Mouse (Mus musculus) thymus, postnatal 10 days (tissue): ENCODE measurements around the gene Nup214.

Experiments
- DNase-seq, 2 experiments: peaks; one replicate each; pipeline ENCODE4 v3.0.0; 2021; ENCODE audit warnings: low spot score in 2 of 2

The Nup214 gene

DNA sequence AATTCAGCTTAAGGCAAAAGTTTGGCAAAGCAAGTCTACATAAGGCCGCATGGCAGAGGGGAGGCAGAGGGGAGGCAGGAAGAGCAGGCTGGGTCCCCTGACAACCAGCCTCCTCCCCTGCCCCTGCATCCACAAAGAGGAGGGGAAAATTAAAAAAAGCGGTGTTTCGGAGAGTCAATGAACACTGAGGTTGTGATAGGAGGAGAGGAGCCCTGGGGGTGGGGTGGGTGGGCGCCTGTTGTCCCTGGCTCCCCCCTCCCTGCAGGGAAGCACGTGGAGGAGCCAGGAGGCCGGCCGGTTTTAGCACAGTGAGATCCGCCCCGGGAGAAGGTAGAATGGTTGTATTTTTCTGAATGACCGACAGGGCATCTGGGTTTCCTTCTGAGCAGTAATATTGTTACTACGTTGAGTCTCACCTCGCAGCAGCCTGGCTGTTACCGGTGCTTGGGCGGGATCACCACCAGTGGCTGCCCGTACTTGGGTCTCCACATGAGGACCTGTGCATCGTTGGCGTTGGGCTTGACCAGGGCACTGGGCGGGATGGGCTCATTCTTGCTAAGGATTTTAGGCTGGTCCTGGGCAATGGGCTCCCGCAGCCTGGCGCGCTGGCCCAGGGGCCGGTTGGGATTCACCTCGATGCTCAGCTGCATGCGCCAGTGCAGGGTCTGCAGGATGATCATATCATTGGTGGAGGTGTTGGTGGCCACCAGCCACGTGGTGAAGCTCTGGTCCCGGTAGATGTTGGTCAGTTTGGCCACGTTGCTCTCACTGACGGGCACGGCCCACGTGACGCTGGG, 94.8 kb downstream of the Nup214 start:
- DNase-seq = no peak

DNA sequence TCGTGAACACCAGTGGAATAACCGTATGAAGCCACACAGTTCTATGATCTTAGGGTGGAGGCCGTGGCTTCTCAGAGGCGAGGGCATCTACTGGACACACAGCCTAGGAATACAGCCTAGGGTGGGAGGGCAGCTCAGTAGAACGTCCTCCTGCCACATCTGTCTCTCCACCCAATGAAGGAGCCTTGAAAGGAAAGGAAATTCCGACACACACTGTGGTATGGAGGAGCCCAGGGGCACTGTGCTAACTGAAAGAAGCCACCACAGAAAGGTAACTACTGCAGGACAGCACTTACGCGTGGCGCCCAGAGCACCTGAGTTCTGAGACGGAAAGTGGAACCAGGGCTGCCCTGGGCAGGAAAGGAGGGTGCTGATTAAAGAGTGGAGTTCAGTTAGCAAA, 96.5 kb downstream of the Nup214 start:
- DNase-seq = no peak

DNA sequence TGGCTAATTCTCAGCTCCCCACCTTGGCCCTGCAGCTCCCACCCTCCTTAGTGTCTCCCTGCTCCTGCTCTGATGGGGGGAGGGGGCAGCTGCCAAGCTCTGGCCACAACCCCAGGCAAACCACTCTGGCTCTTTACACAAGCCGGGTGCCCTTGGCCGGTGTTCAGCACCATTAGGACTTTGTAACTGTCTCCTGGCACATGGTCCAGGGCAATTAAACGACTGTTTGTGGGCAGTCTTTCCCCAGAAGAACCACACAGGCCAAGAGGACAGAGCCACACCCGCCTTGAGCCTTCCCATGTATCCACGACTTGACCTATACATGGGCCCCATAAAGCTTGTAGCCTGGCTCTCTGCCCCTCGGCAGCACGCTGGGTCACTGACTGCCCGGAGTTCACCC, 100.2 kb downstream of the Nup214 start:
- no peak for DNase-seq

DNA sequence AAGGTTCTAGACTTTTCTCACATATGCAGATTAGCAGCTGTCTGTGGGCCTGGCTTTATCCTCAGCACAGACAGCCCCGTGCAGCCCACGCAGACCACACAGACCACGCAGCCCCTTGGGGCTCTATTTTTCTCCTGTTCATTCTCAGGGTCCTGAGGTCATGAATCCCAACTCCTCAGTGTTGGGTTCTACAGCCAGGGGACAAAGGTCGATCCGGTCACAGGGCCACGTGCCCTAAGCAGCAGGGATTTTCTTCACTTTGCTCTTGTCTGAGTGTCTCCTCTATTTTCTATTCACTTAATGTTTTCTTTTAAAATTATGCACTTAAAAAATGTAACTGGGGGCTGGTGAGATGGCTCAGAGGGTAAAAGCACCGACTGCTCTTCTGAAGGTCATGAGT, 101.1 kb downstream of the Nup214 start:
- DNase-seq = no peak

DNA sequence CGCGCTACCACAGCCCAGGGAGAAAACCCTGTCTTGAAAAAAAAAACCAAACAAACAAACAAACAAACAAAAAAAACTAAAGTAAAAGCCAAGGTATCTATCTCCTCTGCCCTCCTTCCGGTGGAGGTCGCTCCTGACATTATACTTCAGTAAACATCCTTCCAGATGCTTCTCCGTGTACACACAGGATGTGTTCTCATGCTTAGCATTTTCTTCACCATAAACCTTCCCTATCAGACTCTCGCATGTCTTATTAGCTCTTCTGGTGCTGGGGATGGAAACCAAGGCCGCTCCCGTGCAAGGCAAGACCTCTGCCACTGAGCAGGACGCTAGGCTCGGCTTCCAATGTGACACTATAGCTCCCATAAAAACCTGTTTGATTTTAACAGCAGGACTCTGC, 103.5 kb downstream of the Nup214 start:
- peak in 1 of 2 experiments; percentile 26 for DNase-seq

DNA sequence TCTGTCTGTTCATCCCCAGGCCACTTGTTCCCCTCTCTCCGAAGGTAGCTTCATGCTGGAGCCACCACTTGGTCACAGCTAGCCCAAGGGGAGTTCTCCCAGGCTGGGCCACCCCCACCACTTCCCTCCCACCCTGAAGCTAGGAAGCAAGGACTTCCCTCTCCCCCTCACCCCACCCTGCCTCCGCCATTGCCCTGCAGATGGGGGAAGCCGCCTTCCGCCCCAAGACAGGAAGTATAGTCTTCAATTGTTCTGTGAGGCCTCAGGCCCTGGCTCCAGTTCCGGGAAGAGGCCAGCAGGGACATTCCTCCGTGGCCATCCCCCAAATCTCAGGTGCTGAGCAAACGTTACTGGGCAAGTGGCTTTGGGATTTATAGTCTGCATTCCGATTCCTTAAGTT, 104.3 kb downstream of the Nup214 start:
- peak; percentile 73 to 76 for DNase-seq

DNA sequence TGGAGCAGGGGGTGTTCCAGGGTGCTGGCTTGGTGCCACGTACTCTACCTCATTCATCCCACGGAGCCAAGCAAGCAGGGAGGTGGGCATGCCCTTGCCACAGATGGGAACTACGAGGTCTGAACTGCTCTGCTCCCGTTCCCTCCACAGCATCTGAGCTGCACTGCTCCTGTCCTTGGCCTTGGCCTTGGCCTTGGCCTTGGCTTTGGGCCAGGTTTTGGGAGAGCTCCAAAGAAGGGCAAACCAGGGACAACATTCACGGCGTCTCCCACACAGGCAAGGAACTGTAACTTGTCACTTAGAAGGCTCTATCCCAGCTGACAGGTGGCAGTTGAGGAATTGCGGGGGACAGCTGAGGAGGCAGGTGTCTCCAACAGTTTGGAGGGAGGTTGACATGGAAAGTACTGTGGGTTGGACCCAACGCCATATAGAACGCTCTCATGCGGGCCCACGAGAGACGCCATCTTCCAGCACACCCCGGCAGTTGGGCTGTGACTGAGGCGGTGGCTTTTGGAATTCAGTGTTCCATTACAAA, 105.0 kb downstream of the Nup214 start:
- peak in 1 of 2 experiments; percentile 15 for DNase-seq

DNA sequence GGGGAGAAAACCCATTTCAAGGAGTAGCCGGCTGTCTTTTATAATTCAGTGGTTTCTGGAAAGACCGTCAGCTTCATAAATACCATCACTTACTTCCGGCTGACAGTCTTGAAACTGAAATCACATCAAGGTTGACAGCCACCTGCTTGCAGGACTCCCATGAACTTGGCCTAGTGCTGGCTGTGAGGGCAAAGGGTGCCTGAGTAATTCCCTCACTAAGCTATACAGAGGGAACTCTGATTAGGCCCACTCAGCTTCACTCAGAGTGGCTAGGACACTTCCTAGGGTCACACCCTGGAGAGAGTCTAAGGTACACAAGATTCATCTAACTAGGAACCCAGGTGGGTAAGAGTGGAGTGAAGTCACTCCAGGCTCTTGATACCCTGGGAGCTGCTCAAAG, 106.4 kb downstream of the Nup214 start:
- DNase-seq = peak in 1 of 2 experiments; percentile 39

DNA sequence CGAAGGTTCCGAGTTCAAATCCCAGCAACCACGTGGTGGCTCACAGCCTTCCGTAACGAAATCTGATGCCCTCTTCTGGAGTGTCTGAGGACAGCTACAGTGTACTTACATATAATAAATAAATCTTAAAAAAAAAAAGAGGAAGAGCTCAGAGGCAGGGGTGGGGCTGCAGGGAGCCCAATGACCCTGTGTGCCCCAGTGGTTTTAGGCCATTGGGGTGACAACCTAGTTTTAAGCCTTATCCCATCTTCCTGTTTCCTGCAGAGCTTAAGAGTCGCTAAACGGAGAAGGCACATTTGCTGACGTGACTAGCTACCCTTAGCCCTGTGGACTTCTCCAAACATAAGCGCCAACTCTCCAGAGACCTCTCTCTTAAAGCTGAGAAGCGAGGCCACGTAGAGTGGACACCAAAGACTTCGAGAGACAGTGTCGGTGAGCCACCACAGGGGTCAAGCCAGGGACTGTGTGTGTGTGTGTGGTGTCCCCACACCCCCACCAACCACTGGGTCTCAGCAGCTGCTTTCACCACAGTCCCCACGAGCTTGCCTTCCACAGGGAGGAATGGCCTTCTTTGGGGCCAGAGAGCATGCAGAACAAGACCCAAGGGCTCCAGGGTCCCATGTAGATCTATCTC, 107.2 kb downstream of the Nup214 start:
- DNase-seq = peak in 1 of 2 experiments; percentile 28

DNA sequence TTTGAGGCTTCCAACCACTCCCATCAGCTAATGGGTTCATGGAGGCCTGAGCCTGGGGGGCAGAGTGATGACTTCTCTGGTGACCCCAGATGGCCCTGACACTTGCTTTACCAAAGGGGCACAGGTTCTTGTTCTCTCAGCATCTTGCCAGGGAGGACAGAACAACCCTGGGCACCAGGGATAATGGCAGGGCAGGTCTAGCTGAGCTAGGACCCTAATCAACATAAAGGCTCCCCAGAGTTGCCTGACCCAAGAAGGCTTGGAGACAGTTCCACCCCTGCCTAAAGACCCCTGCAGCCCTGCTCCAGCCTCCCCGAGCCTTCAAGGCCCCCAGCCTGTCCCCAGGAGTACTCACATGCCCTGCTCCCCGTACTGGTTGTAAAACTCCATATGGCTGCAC, 108.0 kb downstream of the Nup214 start:
- DNase-seq = peak in 1 of 2 experiments; percentile 22

DNA sequence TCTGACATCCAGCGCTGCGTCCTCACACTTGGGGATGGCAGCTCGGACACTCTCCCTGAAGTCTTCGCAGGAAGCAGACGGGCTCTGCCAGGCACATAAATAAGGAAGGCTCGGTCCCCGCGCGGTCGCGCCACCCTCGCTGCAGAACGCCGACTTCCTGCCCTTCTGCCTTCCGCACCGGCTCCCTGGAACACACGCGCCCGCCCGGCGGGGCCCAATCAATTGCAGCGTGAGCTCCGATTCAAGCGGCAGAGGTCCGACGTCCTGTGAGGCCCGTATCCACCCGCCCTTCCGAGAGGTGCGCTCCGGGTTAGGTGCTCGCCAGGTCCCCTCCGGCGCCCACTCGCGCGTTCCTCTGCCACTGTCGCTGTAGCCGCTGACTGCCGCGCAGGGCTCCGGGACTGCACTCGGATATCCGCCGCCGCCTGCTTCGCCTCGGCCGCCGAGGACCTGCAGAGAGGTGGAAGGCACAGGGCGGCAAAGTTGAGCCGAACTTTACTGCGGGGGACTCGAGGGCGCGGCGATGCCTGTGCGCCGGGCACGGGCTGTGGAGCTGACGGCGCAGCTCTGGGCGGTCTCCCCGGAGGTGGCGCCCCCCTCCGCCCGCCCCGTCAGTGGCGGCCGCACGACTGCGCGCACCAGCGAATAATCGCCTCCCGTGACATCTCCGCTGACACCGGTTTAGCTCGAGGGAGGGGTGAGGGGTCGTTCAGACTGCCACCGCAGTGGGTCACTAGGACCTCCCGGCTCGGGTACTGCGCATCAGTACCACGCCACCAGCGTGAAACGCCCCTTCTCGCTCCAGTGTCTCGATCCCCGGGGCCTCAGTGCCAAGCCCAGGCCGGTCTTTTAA, 109.1 kb downstream of the Nup214 start:
- DNase-seq = peak; percentile 77 to 81

DNA sequence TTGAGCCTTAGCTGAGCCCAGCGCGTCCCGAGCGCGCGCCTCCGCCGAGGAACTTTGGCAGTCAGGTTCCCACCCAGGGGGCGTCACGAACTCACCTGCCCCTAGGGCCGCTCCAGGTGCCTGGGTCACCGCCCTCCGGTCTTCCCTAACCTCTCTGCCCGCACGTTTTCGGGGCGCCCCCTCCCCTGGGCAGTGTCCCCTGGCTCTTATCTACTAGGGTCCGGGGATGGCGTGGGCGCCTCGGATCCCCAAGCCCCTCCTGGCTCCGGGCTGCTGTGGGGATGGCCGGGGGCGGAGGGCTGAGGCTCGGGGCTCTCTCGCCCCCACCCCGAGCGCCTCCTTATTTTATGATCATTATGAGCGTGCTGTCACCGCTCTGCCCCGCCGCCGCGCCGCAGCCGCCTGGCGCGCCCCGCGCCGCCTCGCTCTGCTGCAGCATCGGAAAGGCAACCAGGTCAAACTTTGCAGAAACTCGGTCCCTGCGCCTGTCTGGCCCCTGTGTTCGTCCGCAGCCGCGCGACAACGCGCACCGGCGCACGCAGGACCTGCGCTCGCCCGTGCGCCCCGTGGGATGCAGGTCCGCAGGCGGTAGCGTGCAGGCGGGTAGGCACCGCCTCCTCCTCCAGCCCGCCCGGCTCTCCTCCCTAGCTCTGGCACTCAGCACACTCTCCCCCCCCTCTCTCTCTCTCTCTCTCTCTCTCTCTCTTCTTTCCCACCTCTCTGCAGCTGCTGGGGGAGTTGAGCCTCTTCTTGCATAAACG, 110.1 kb downstream of the Nup214 start, which contains the start of gene Fam78a:
Gene Fam78a, minus strand, starts transcription at position 747 of the 761 bp plus-strand sequence.
- DNase-seq = peak; percentile 72 to 73

DNA sequence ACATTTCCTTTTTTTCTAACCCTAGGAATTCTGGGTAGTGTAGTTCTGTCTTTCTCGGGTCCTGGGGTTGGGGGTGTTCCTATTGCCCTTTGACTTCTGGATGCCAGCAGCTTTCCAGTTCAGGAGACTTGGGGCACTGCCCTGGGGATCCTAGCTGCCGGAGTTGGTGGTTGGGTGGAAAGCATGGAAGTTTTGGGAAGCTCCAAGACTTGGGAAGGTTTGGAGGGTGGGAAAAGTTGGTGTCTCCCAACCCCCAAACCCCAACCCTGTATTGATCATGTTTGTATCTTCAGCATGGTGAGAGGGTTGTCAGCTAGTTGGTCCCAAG, 110.6 kb downstream of the Nup214 start:
- no peak for DNase-seq

DNA sequence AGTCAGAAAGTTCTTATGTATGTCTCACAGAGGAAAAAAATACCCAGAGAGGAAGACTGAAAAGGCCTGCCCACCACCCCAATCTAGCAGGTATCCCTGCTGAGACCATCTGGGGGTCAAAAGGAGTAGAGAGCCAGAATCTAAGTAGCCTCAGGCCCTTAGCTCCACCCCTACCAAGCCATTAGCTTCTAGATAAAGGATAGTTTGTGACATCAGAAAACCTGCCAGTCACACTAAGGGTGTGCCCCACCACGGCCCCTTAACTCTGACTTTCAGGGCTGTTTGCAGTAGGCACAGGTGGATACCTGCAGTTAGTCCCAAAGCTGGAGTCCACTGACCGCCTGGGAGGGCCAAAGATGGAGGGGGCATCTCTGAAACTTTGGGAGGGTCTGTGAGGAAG, 111.0 kb downstream of the Nup214 start:
- DNase-seq = no peak

DNA sequence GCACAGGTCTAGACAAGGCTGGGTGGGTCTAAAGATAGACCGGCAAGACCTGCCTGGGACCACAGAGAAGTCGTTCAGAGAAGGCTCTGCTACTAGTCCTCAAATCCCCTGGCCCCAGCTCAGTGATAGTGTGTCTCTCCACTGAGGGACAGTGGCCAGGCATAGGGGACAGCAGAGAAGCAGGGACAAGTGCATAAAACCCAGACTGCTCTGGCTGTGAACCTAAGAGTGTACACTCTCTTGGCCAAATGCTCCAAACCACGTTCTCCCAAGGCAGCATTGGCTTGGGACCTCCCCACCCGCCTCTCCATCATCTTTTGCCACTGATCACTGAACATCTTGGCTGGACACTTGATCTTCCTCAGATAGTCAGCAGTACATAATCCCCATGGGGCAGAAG, 113.4 kb downstream of the Nup214 start:
- no peak for DNase-seq

DNA sequence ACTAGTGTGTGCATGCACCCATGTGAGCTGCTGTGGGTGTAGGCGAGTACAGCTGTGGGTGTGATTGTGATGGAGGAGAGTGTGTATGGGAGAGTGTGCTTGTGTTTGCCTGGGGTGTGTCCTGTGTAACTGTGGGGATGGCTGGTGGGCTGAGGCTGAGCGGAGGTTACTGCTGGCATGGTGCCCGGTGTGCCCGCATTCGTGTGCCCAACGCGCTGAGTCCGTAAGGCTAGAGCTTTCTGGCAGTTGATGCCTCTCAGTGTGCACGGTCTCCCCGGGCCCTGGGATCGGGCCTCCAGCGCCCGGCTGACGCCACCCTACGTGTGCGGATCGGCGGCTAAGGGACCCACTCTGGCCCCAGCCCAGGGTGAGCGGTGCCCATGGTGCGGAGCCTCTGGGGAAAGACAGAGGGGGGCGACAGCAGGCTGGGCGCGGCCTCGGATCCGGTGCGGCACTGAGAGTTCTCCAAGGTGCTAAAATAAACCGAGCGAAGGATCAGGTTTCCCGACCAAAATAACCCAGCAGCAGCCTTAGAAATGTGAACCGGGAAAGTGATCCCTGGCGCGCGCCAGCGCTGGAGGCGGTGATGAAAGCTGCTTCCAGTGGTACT, 114.2 kb downstream of the Nup214 start:
- peak in 1 of 2 experiments; percentile 35 for DNase-seq

DNA sequence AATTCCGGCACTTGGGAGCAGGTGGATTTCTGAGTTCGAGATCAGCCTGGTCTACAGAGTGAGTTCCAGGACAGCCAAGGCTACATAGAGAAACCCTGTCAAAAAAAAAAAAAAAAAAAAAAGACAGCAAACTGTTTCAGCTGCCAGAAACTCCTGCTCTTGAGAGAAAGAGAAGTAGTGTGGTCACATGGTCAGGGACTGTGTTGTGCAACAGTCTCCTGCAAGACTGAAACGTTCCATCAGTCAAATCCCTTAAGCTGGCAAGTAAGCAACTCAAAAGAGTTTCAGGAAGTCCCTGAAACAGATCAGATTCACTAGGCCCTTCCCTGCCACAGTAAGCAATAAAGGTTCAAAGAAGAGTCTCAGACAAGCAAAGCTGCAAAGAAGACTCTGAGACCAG, 115.4 kb downstream of the Nup214 start:
- no peak for DNase-seq

DNA sequence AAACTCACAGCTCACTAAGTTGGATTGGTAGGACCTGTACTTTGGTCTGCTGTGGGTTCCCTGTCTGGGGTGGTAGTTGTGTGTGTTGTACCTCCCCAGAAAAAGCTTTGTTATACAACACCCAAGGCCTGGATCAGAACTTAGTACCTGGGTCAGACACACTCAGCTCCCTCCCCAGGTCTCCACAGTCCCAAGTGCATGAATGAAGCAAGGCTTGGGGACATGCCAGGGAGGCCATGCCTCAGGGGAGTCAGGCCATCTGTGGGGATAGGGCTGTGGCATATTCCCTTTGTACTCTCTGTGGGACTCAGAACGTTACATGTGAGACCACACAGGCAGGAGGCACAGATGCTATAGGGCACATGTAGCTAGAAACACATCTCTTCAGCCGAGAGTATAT, 115.9 kb downstream of the Nup214 start:
- DNase-seq = no peak

DNA sequence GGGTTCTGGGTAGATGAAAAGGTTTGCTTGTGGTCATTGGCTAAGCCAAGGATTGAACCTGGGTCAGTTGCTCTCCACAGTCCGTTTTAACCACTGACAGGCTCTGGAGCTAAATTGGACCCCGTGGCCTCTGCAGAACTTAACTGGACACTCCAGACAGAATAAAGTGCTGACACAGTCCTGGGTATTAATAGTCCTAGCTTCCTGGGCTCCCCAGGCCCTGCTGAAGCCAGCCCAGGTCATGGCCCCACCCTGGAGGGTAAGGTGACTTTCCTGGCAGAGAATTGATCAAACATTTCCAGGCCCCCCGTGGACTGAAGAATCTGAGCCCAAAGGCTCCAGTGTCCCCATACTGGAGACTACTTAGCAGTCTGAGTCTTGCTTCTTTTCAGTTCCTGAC, 117.7 kb downstream of the Nup214 start:
- DNase-seq = no peak

DNA sequence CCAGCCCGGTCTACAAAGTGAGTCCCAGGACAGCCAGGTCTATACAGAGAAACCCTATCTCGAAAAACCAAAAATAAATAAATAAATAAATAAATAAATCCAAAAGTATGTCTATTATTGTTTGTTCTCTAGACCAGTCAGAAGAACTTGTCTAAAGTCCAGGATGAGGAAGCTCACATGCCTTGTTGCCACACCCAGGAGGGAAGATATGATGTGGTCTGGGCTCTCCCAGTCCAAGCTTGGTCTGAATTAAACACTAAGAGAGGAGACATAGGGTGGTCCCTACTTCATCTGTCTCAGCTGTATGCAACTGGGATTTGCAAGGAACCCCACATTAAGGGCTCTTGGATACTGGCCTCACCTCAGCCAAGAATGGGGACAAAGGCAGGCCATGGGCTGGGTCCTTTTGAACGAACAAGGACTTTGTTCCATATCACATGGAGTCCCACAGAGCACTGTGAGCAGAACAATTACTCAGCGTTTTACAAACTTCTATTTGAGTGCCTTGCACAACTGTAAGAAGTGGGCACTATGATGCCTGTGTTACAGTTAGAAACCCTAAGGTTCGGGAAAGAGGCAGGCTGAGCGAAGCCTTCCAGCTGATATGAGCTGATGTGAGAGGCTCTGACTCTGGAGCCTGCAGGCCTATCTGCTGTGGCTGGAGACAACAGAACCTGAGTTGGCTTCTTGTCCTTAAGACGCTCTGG, 119.9 kb downstream of the Nup214 start:
- no peak for DNase-seq
